Mouse (Mus musculus): ENCODE measurements around the gene Dynll1. TPM values are rescaled to one million over a fixed set of nuclear protein-coding genes. Genes with fewer than 3 reads are reported as not detected.

Dynll1 gene
- 407 and 496 TPM in 2 replicates for polyA plus RNA-seq (2012; rRNA removed)

DNA sequence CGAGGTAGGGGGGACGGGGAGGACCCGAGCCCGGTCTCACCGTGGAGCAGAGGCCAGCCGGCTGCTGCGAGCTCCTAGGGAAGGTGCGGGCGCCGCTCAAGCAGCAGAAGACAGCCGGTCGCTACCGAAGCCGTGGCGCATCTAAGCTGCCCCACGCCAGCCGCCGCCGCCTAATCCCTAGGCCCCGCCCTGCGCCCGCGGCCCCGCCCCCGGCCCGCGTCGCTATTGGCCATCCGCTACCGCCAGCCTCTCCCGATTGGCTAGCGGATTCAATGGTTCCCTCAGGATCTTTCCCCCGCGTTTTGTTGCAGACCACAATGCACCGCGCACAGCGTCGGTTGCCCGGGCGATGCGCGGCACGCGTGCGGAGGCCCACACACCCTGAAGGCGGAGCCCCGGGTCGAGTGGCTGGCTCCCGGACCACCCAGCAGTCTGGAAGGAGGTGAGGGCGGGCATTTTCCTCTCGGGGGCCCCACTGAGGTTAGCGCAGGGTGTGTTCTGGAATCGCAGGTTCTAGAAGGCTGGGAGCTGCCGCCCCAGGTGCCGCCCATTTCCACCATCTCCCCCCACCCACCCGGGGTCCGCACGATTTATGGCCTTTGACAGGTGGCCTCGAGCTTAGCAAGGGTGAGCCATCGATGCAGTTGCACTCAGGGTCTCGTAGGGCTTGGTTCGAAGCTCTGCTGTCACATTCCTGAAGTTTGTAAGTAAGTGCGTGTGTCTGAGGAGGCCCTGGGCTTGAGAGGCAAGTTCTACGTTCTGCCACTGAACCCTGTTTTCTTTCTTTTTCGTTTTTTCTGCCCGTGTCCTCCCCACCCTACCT lies at the start of gene Dynll1:
Gene Dynll1 (minus strand): TSS at position 208 of the 823 bp plus-strand sequence.
- Histone ChIP-seq H3K4me3 (ENCODE audit: control insufficient read depth, insufficient read depth, low read length) (peak within 1 kb of the TSS; percentile 69), H3K27me3 (ENCODE audit: control insufficient read depth, insufficient read depth, low read length) (no peaks in the 10 kb centered on the region), H3K4me1 (replicated peaks; ENCODE audit: control insufficient read depth, insufficient read depth, low read length) (peaks cover 14% of the 10 kb centered on the region), H3K27ac (ENCODE audit: control insufficient read depth, insufficient read depth, low read length) (peak within 1 kb of the TSS; percentile 62), H3K36me3 (ENCODE audit: control insufficient read depth, insufficient read depth, low read length) (peaks cover 20% of the 10 kb centered on the region)
- peak; percentile 99 for DNase-seq
- under 1% methylated on average over 65 of the region's 66 CpGs for WGBS
- peak; percentile 89 for TF ChIP-seq POLR2A (IDR thresholded peaks at IDR 0.05; ENCODE audit: control insufficient read depth, extremely low read depth, insufficient read depth, low read length, poor library complexity)
- peak; percentile 52; the same call in 1 of the 2 replicates for TF ChIP-seq CTCF (IDR thresholded peaks at IDR 0.05; ENCODE audit: borderline replicate concordance, control insufficient read depth, extremely low read depth, insufficient read depth, low read length, poor library complexity)

DNA sequence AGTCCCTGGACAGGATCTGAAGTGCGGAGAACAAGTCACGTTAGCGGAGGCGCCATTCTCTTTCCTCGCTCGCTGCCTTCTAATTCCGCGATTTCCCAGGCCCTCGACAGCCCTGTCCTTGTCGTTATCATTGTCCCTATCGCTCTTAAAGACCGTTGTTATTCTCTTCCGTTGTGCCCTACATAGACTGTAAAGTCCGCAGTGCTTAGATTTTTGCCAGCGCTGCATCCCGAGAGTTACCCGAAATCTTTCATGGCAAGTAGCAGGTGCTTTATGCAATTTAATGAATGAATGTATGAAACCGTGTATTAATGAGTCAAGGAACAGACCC lies 48.4 kb upstream of the Dynll1 start:
- TF ChIP-seq CTCF (IDR thresholded peaks at IDR 0.05; ENCODE audit: borderline replicate concordance, control insufficient read depth, extremely low read depth, insufficient read depth, low read length, poor library complexity) (no peak; the same call in 1 of the 2 replicates), POLR2A (IDR thresholded peaks at IDR 0.05; ENCODE audit: control insufficient read depth, extremely low read depth, insufficient read depth, low read length, poor library complexity) (no peak)
- H3K4me1 ChIP-seq (replicated peaks; ENCODE audit: control insufficient read depth, insufficient read depth, low read length) = peaks cover 5% of the 10 kb centered on the region
- no peaks in the 10 kb centered on the region for H3K27me3 ChIP-seq (ENCODE audit: control insufficient read depth, insufficient read depth, low read length)
- H3K36me3 ChIP-seq (ENCODE audit: control insufficient read depth, insufficient read depth, low read length) = peaks cover 15% of the 10 kb centered on the region
- H3K27ac ChIP-seq (ENCODE audit: control insufficient read depth, insufficient read depth, low read length) = peak overlapping the region; percentile 73
- peak overlapping the region; percentile 63 for H3K4me3 ChIP-seq (ENCODE audit: control insufficient read depth, insufficient read depth, low read length)
- WGBS = 1% methylated on average over 18 of the region's 18 CpGs
- DNase-seq = no peak

DNA sequence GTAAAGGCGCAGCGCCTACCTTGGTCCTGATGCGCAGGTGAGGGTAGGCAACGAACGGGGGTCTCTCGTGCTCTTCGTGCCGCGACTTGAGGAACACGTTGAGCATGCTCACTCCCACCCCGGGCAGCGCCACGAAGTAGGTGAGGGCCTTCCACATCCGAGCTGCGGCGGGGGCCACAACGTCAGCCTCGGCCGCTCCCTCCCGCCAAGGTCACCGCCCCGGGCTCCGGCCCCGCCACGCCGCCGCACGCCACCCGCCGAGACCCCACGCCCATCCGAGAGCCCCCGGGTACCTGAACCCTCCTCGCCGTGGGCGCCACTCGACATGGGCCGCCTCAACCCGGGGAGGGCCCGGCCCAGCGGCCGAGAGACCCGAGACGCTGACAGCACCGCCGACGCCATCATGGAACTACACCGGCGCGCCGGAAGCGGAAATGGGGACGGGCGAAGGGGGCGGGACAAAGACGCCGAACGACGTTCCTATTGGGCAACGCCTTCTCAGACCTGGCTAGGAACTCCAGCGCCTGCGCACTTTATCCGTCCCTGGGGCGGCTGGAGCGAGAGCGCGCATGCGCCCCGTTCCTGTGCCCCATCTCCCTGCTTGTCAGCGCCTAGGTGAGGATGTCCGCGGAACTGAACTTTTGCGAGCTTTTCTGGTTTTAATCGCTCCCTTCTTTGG lies 47.9 kb upstream of the Dynll1 start, which contains the start of gene Cox6a1:
Gene Cox6a1 (minus strand): TSS at position 436 of the 679 bp plus-strand sequence.
- peaks cover 5% of the 10 kb centered on the region for H3K4me1 ChIP-seq (replicated peaks; ENCODE audit: control insufficient read depth, insufficient read depth, low read length)
- H3K36me3 ChIP-seq (ENCODE audit: control insufficient read depth, insufficient read depth, low read length) = peaks cover 18% of the 10 kb centered on the region
- DNase-seq = peak; percentile 98
- peak; percentile 69; the same call in 1 of the 2 replicates for TF ChIP-seq POLR2A (IDR thresholded peaks at IDR 0.05; ENCODE audit: control insufficient read depth, extremely low read depth, insufficient read depth, low read length, poor library complexity)
- TF ChIP-seq CTCF (IDR thresholded peaks at IDR 0.05; ENCODE audit: borderline replicate concordance, control insufficient read depth, extremely low read depth, insufficient read depth, low read length, poor library complexity) = peak; percentile 70
- under 1% methylated on average over 74 of the region's 74 CpGs for WGBS
- no peaks in the 10 kb centered on the region for H3K27me3 ChIP-seq (ENCODE audit: control insufficient read depth, insufficient read depth, low read length)
- H3K4me3 ChIP-seq (ENCODE audit: control insufficient read depth, insufficient read depth, low read length) = peak within 1 kb of the TSS; percentile 76
- peak within 1 kb of the TSS; percentile 73 for H3K27ac ChIP-seq (ENCODE audit: control insufficient read depth, insufficient read depth, low read length)

DNA sequence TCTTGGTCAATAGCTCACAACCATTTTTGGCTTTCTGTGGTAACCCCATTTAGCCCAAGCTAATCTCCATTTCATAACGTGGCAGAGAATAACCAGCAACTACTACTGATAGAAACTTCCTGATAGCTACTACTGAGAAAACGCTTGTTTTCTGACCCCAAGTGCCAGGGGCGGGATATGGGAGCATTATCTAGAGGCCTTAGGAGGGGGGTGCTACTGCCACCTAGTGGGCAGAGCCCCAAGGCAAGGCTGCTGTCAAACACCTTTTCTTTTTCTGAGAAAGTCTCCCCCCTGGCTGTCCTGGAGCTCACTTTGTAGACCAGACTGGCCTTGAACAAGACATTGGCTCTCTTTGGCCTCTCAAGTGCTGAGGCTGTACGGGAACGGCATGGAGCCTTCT lies 46.8 kb upstream of the Dynll1 start:
- H3K4me3 ChIP-seq (ENCODE audit: control insufficient read depth, insufficient read depth, low read length) = peak overlapping the region; percentile 16; the same call in 1 of the 2 replicates
- no peak for TF ChIP-seq POLR2A (IDR thresholded peaks at IDR 0.05; ENCODE audit: control insufficient read depth, extremely low read depth, insufficient read depth, low read length, poor library complexity)
- TF ChIP-seq CTCF (IDR thresholded peaks at IDR 0.05; ENCODE audit: borderline replicate concordance, control insufficient read depth, extremely low read depth, insufficient read depth, low read length, poor library complexity) = peak; percentile 82; the same call in 1 of the 2 replicates
- no peaks in the 10 kb centered on the region for H3K27me3 ChIP-seq (ENCODE audit: control insufficient read depth, insufficient read depth, low read length)
- under 1% methylated on average over 5 of the region's 5 CpGs for WGBS
- no peak overlapping the region for H3K27ac ChIP-seq (ENCODE audit: control insufficient read depth, insufficient read depth, low read length)
- H3K4me1 ChIP-seq (replicated peaks; ENCODE audit: control insufficient read depth, insufficient read depth, low read length) = peaks cover 5% of the 10 kb centered on the region
- H3K36me3 ChIP-seq (ENCODE audit: control insufficient read depth, insufficient read depth, low read length) = peaks cover 29% of the 10 kb centered on the region
- peak; percentile 86 for DNase-seq

DNA sequence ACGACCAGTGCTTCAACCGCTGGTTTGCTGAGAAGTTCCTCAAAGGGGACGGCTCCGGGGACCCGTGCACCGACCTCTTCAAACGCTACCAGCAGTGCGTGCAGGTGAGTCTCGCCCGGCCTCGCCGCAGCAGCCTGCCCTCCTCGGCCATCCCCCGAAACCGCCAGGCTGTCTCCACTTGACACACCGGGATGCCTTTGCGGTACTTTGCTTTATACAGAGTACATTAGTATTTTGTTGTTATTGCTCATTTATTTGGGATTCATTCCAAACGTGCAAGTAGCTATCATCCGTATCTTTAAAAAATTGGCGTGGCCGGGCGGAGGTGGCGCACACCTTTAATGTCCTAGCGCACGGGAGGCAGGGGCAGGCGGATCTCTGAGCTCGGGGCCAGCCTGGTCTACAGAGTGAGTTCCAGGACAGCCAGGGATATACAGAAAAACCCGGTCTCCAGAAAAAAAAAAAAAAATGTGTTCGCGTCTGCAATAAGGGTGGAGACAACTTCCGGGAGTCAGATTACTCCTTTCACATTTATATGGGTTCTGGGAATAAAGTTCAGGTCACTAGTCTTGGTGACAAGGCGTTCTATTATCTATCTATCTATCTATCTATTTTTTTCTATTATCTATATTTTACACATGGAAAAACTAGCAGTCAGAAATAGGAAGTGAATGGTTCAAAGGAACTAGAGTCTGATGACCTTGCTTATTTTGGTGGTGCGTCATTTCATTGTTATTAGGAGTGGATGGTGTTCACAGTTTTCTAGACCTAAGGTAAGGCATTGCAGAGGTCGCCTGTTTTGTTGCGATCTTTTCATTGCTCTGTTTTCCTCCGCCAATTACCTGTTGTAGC lies 40.7 kb upstream of the Dynll1 start:
- H3K4me1 ChIP-seq (replicated peaks; ENCODE audit: control insufficient read depth, insufficient read depth, low read length) = peaks cover 2% of the 10 kb centered on the region
- H3K27me3 ChIP-seq (ENCODE audit: control insufficient read depth, insufficient read depth, low read length) = no peaks in the 10 kb centered on the region
- H3K4me3 ChIP-seq (ENCODE audit: control insufficient read depth, insufficient read depth, low read length) = peak overlapping the region; percentile 89
- DNase-seq = no peak
- WGBS = 8% methylated on average over 36 of the region's 36 CpGs
- H3K36me3 ChIP-seq (ENCODE audit: control insufficient read depth, insufficient read depth, low read length) = peaks cover 29% of the 10 kb centered on the region
- no peak overlapping the region for H3K27ac ChIP-seq (ENCODE audit: control insufficient read depth, insufficient read depth, low read length)
- no peak for TF ChIP-seq CTCF (IDR thresholded peaks at IDR 0.05; ENCODE audit: borderline replicate concordance, control insufficient read depth, extremely low read depth, insufficient read depth, low read length, poor library complexity)
- TF ChIP-seq POLR2A (IDR thresholded peaks at IDR 0.05; ENCODE audit: control insufficient read depth, extremely low read depth, insufficient read depth, low read length, poor library complexity) = no peak; the same call in 1 of the 2 replicates
